Mouse (Mus musculus) MEL (cell line): ENCODE results near the gene Ociad1. TPM values are rescaled to one million over a fixed set of nuclear protein-coding genes. Genes with fewer than 3 reads are reported as not detected.

Source experiments
- DNase-seq: peaks from one replicate; pipeline ENCODE4 v3.0.0; 2011; ENCODE audit warnings: low read depth, low spot score
- H3K27ac ChIP-seq: 2 replicates; pipeline ENCODE4 v1.5.1; 2012; ENCODE audit warnings: low read depth, mild to moderate bottlenecking, control low read depth, low read length, moderate library complexity; ENCODE audit not compliant: control insufficient read depth
- H3K27me3 ChIP-seq, 2 experiments: fragments of 150-350 bp in 1 of 2; sonication (generic) in 1 of 2; 2 replicates each; pipeline ENCODE4 v1.6.1; 2012; ENCODE audit warnings: low read length in 2 of 2, mild to moderate bottlenecking in 2 of 2, improper control_type of control experiment in 1 of 2, moderate library complexity in 1 of 2; ENCODE audit not compliant: insufficient read depth in 2 of 2, control insufficient read depth in 1 of 2
- H3K36me3 ChIP-seq, 2 experiments: 2 replicates each; pipeline ENCODE4 v1.6.1; 2012 to 2014; ENCODE audit warnings: low read length in 2 of 2, improper control_type of control experiment in 1 of 2, inconsistent platforms in 1 of 2, mild to moderate bottlenecking in 1 of 2; ENCODE audit not compliant: insufficient read depth in 2 of 2, control insufficient read depth in 1 of 2
- H3K4me1 ChIP-seq, 2 experiments: fragments of 150-350 bp in 1 of 2; sonication (generic) in 1 of 2; 2 replicates each; pipeline ENCODE4 v1.6.1; 2012; ENCODE audit warnings: low read length in 2 of 2, improper control_type of control experiment in 1 of 2, mild to moderate bottlenecking in 1 of 2; ENCODE audit not compliant: insufficient read depth in 2 of 2, control insufficient read depth in 1 of 2
- H3K4me3 ChIP-seq, 2 experiments: fragments of 150-350 bp in 1 of 2; sonication (generic) in 1 of 2; 2 replicates each; pipeline ENCODE4 v1.5.1; 2012; ENCODE audit warnings: low read depth in 2 of 2, low read length in 2 of 2, mild to moderate bottlenecking in 2 of 2, moderate library complexity in 2 of 2, control low read depth in 1 of 2, improper control_type of control experiment in 1 of 2; ENCODE audit not compliant: control insufficient read depth in 1 of 2, insufficient read depth in 1 of 2
- H3K79me2 ChIP-seq: 2 replicates; pipeline ENCODE4 v1.6.1; 2012; ENCODE audit warnings: mild to moderate bottlenecking, low read length, moderate library complexity; ENCODE audit not compliant: control insufficient read depth, poor library complexity, insufficient read depth
- H3K9ac ChIP-seq: 2 replicates; pipeline ENCODE4 v1.6.1; 2012; ENCODE audit warnings: low read depth, mild to moderate bottlenecking, control low read depth, low read length, moderate library complexity; ENCODE audit not compliant: control insufficient read depth, poor library complexity, severe bottlenecking
- H3K9me3 ChIP-seq: fragments of 150-350 bp; sonication (generic); replicated peaks from 2 replicates; pipeline ENCODE4 v1.6.1; 2012; ENCODE audit warnings: mild to moderate bottlenecking, low read length, improper control_type of control experiment, moderate library complexity; ENCODE audit not compliant: insufficient read depth
- BHLHE40 ChIP-seq: IDR thresholded peaks from 2 replicates; pipeline ENCODE4 v1.6.1; 2012; ENCODE audit warnings: low read depth, mild to moderate bottlenecking, inconsistent platforms, low read length, improper control_type of control experiment, borderline replicate concordance
- CHD1 ChIP-seq: IDR thresholded peaks from 2 replicates; pipeline ENCODE4 v1.6.1; 2012; ENCODE audit warnings: low read depth, mild to moderate bottlenecking, inconsistent platforms, low read length, improper control_type of control experiment
- CHD2 ChIP-seq: IDR thresholded peaks from 2 replicates; pipeline ENCODE4 v1.6.1; 2011; ENCODE audit warnings: low read length, improper control_type of control experiment
- CTCF ChIP-seq, 3 experiments: IDR thresholded peaks in 2 of 3; conservative IDR thresholded peaks in 1 of 3; 2 replicates each; pipeline ENCODE4 v1.5.1; 2011 to 2012; ENCODE audit warnings: low read length in 3 of 3, low read depth in 2 of 3, mild to moderate bottlenecking in 2 of 3, improper control_type of control experiment in 1 of 3, inconsistent platforms in 1 of 3, mixed read lengths in 1 of 3, moderate library complexity in 1 of 3; ENCODE audit not compliant: control insufficient read depth in 1 of 3, insufficient read depth in 1 of 3, poor library complexity in 1 of 3, severe bottlenecking in 1 of 3
- E2F4 ChIP-seq: IDR thresholded peaks from 2 replicates; pipeline ENCODE4 v1.6.1; 2011; ENCODE audit warnings: low read depth, low read length, improper control_type of control experiment, borderline replicate concordance
- ELF1 ChIP-seq: IDR thresholded peaks from 2 replicates; pipeline ENCODE4 v1.6.1; 2014; ENCODE audit warnings: low read depth, mild to moderate bottlenecking, inconsistent platforms, low read length, improper control_type of control experiment, moderate library complexity
- EP300 ChIP-seq, 2 experiments: IDR thresholded peaks; 2 replicates each; pipeline ENCODE4 v1.6.1; 2011; ENCODE audit warnings: improper control_type of control experiment in 2 of 2, low read length in 2 of 2, low read depth in 1 of 2, mild to moderate bottlenecking in 1 of 2
- GATA1 ChIP-seq: IDR thresholded peaks from 2 replicates; pipeline ENCODE4 v1.6.1; 2011; ENCODE audit warnings: low read depth, low read length, improper control_type of control experiment
- HCFC1 ChIP-seq: IDR thresholded peaks from 2 replicates; pipeline ENCODE4 v1.6.1; 2012; ENCODE audit warnings: low read depth, mild to moderate bottlenecking, inconsistent platforms, low read length, improper control_type of control experiment, moderate library complexity
- JUND ChIP-seq: IDR thresholded peaks from 2 replicates; pipeline ENCODE4 v1.6.1; 2011; ENCODE audit warnings: low read depth, mild to moderate bottlenecking, improper control_type of control experiment, low read length
- MAFK ChIP-seq: IDR thresholded peaks from 2 replicates; pipeline ENCODE4 v1.6.1; 2011; ENCODE audit warnings: low read depth, mild to moderate bottlenecking, low read length, improper control_type of control experiment, borderline replicate concordance
- MAX ChIP-seq: IDR thresholded peaks from 2 replicates; pipeline ENCODE4 v1.6.1; 2011; ENCODE audit warnings: low read length, improper control_type of control experiment
- MYC ChIP-seq: IDR thresholded peaks from 2 replicates; pipeline ENCODE4 v1.6.1; 2011; ENCODE audit warnings: low read depth, mild to moderate bottlenecking, low read length, improper control_type of control experiment, moderate library complexity
- NRF1 ChIP-seq: IDR thresholded peaks from 2 replicates; pipeline ENCODE4 v1.6.1; 2014; ENCODE audit warnings: low read depth, mild to moderate bottlenecking, inconsistent platforms, low read length, improper control_type of control experiment, moderate library complexity; ENCODE audit not compliant: poor library complexity, insufficient read depth, severe bottlenecking
- POLR2A ChIP-seq, 2 experiments: IDR thresholded peaks; 2 replicates each; pipeline ENCODE4 v1.6.1; 2011 to 2012; ENCODE audit warnings: low read length in 2 of 2, mild to moderate bottlenecking in 2 of 2, control low read depth in 1 of 2, improper control_type of control experiment in 1 of 2, low read depth in 1 of 2, moderate library complexity in 1 of 2; ENCODE audit not compliant: control insufficient read depth in 1 of 2, insufficient read depth in 1 of 2, poor library complexity in 1 of 2
- POLR2AphosphoS2 ChIP-seq: IDR thresholded peaks from 2 replicates; pipeline ENCODE4 v1.6.1; 2011; ENCODE audit warnings: low read length, improper control_type of control experiment
- RCOR1 ChIP-seq: IDR thresholded peaks from 2 replicates; pipeline ENCODE4 v1.6.1; 2012; ENCODE audit warnings: low read depth, mild to moderate bottlenecking, inconsistent platforms, low read length, improper control_type of control experiment
- SIN3A ChIP-seq: IDR thresholded peaks from 2 replicates; pipeline ENCODE4 v1.6.1; 2012; ENCODE audit warnings: low read length, improper control_type of control experiment, inconsistent platforms
- SMC3 ChIP-seq: IDR thresholded peaks from 2 replicates; pipeline ENCODE4 v1.6.1; 2011; ENCODE audit warnings: low read depth, low read length, improper control_type of control experiment
- TCF12 ChIP-seq: IDR thresholded peaks from 2 replicates; pipeline ENCODE4 v1.6.1; 2014; ENCODE audit warnings: low read depth, mild to moderate bottlenecking, inconsistent platforms, low read length, improper control_type of control experiment, moderate library complexity
- UBTF ChIP-seq: IDR thresholded peaks from 2 replicates; pipeline ENCODE4 v1.6.1; 2012; ENCODE audit warnings: low read depth, mild to moderate bottlenecking, inconsistent platforms, low read length, improper control_type of control experiment, moderate library complexity, borderline replicate concordance; ENCODE audit not compliant: insufficient read depth
- USF1 ChIP-seq: IDR thresholded peaks from 2 replicates; pipeline ENCODE4 v1.6.1; 2014; ENCODE audit warnings: low read depth, mild to moderate bottlenecking, inconsistent platforms, low read length, improper control_type of control experiment, moderate library complexity
- USF2 ChIP-seq, 2 experiments: IDR thresholded peaks; 2 replicates each; pipeline ENCODE4 v1.6.1; 2011 to 2012; ENCODE audit warnings: improper control_type of control experiment in 2 of 2, low read length in 2 of 2, borderline replicate concordance in 1 of 2, inconsistent platforms in 1 of 2, low read depth in 1 of 2, mild to moderate bottlenecking in 1 of 2; ENCODE audit not compliant: insufficient read depth in 1 of 2
- ZKSCAN1 ChIP-seq: IDR thresholded peaks from 2 replicates; pipeline ENCODE4 v1.6.1; 2012; ENCODE audit warnings: low read depth, mild to moderate bottlenecking, inconsistent platforms, low read length, improper control_type of control experiment, moderate library complexity
- ZNF384 ChIP-seq: IDR thresholded peaks from 2 replicates; pipeline ENCODE4 v1.6.1; 2012; ENCODE audit warnings: low read depth, mild to moderate bottlenecking, inconsistent platforms, low read length, improper control_type of control experiment
- polyA plus RNA-seq, 2 experiments: library from polyadenylated mRNA; stranded (reverse) in 1 of 2; unstranded in 1 of 2; fragments of >175 nt in 1 of 2; fragments of >200 nt in 1 of 2; gene quantifications; 2 replicates each; pipeline versions ENCODE4 v1.2.1 to v1.2.4; 2012; ENCODE audit warnings: low replicate concordance in 2 of 2, low read depth in 1 of 2; ENCODE audit not compliant: insufficient read length in 2 of 2, insufficient read depth in 1 of 2, missing spikeins in 1 of 2
- total RNA-seq: library from RNA; depleted of rRNA; stranded (reverse); fragments of 300-350 nt; gene quantifications from 2 replicates; pipeline ENCODE4 v1.2.3, GENCODE M21; 2012

The Ociad1 gene
- total and polyA plus RNA-seq, 3 experiments: 110 to 221 TPM; not detected in 1

GRCm38 (mm10) chr5:73255321-73256251 lies 37.0 kb upstream of the Ociad1 start:
- H3K9ac ChIP-seq: peak overlapping the region; percentile 82
- H3K4me3 ChIP-seq: peak overlapping the region; percentile 95 to 96
- H3K27me3 ChIP-seq: no peaks in the 10 kb centered on the region
- peak overlapping the region; percentile 86 for H3K27ac ChIP-seq
- TF ChIP-seq MAX (0 out of 2 replicates have a peak, but pooled peaks have one; percentile 9), NRF1 (0 out of 2 replicates have a peak, but pooled peaks have one; percentile 0), ELF1 (peak; percentile 46; the same call in 1 of the 2 replicates), SIN3A (peak; percentile 34; the same call in 1 of the 2 replicates), MYC (0 out of 2 replicates have a peak, but pooled peaks have one; percentile 28), HCFC1 (0 out of 2 replicates have a peak, but pooled peaks have one; percentile 46), CHD1 (no peak), UBTF (0 out of 2 replicates have a peak, but pooled peaks have one; percentile 75), USF1 (no peak), MAFK (no peak), POLR2A (IDR thresholded peaks at IDR 0.05; ENCODE audit: control insufficient read depth in 1 of 2, insufficient read depth in 1 of 2, low read depth in 1 of 2, low read length in 2 of 2, poor library complexity in 1 of 2) (0 out of 4 replicates have a peak, but pooled peaks of 1 of the 2 experiments have one; percentile 12), RCOR1 (no peak)
- H3K36me3 ChIP-seq: peaks cover 0 to 33% of the 10 kb centered on the region in 2 experiments; a peak in 2 of 4 replicates
- no peaks in the 10 kb centered on the region for H3K9me3 ChIP-seq
- DNase-seq: peak; percentile 73
- peaks cover 22 to 23% of the 10 kb centered on the region in 2 experiments for H3K4me1 ChIP-seq
- H3K79me2 ChIP-seq: peaks cover 35% of the 10 kb centered on the region

- peak within 1 kb of the TSS; percentile 97 for H3K27ac ChIP-seq
- peak; percentile 99 for DNase-seq
- H3K9ac ChIP-seq: peak within 1 kb of the TSS; percentile 82
- H3K36me3 ChIP-seq: peaks cover 0 to 32% of the 10 kb centered on the region in 2 experiments; a peak in 2 of 4 replicates
- peak within 1 kb of the TSS; percentile 95 to 96 for H3K4me3 ChIP-seq
- H3K27me3 ChIP-seq: no peaks in the 10 kb centered on the region
- H3K79me2 ChIP-seq: peaks cover 30% of the 10 kb centered on the region
- H3K4me1 ChIP-seq: peaks cover 20 to 23% of the 10 kb centered on the region in 2 experiments
- no peaks in the 10 kb centered on the region for H3K9me3 ChIP-seq
- TF ChIP-seq CHD2: peak; percentile 81
- no peak for TF ChIP-seq BHLHE40
- no peak for TF ChIP-seq USF2 (IDR thresholded peaks at IDR 0.05; ENCODE audit: borderline replicate concordance in 1 of 2, insufficient read depth in 1 of 2, low read depth in 1 of 2, low read length in 2 of 2)
- peak; percentile 60; the same call in 1 of the 2 replicates for TF ChIP-seq SIN3A
- no peak for TF ChIP-seq E2F4
- peak; percentile 71 for TF ChIP-seq GATA1
- 0 out of 2 replicates have a peak, but pooled peaks have one; percentile 38 for TF ChIP-seq MYC
- no peak for TF ChIP-seq SMC3
- peak; percentile 58; the same call in 1 of the 2 replicates for TF ChIP-seq MAX
- peak; percentile 40 for TF ChIP-seq HCFC1
- TF ChIP-seq ZNF384: no peak
- no peak for TF ChIP-seq JUND
- no peak for TF ChIP-seq EP300 (IDR thresholded peaks at IDR 0.05; ENCODE audit: low read depth in 1 of 2, low read length in 2 of 2)
- TF ChIP-seq ZKSCAN1: no peak
- TF ChIP-seq POLR2AphosphoS2: peak; percentile 94; the same call in 1 of the 2 replicates
- TF ChIP-seq CTCF (IDR thresholded peaks at IDR 0.05 in 2 of 3, conservative IDR thresholded peaks at IDR 0.05 in 1 of 3; ENCODE audit: control insufficient read depth in 1 of 3, insufficient read depth in 1 of 3, low read depth in 2 of 3, low read length in 3 of 3, poor library complexity in 1 of 3, severe bottlenecking in 1 of 3): no peak
- no peak; the same call in 1 of the 2 replicates for TF ChIP-seq TCF12
- no peak for TF ChIP-seq CHD1
- peak; percentile 81 for TF ChIP-seq ELF1
These were observed 36.1 kb upstream of the Ociad1 start, which contains the start of gene Fryl for GRCm38 (mm10) chr5:73256352-73257065. Gene Fryl (minus strand): TSS chr5:73256619.
